Mouse (Mus musculus): ENCODE measurements at regions not wholly inside any gene's neighbourhood (a gene's known extent, or its start where the extent isn't known, plus 50 kb on each side); places are given as distances from the start of the nearest gene placed in this dataset.

GRCm38 (mm10) chr6:103833501-103834132, 323.2 kb downstream of the Chl1 start:
- TF ChIP-seq EP300 (IDR thresholded peaks at IDR 0.05; ENCODE audit: low read depth) (no peak), CTCF (IDR thresholded peaks at IDR 0.05; ENCODE audit: low read depth) (peak; percentile 68)

Data from liver, embryonic 14.5 days (tissue).